Mouse (Mus musculus) induced T-regulatory cell, adult 2 months (primary cell): ENCODE data around the gene Pappa.

Experiments
- DNase-seq: peaks from one replicate; pipeline ENCODE4 v3.0.0-alpha.2; 2012; ENCODE audit warnings: low read depth

The Pappa gene

GRCm38 (mm10) chr4:65166288-65166835, 42.4 kb downstream of the Pappa start:
- no peak for DNase-seq

DNA sequence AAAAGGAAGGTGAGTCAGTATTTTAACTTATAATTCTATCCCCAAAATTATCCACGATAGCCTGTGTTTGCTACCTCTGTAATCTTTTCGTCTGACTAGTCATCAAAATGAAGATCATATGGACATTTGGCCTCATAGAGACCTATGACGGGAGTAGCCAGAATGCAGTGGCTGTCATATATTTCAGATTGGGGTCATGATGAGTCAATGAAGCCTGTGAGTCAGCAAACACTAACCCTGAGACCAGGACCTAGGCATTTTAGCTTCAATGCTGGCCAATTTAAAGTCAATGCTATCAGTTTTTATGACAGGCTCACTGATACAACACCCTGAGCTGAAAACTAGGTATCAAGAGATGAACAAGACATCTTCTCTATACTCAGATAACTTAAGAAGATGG, 50.5 kb downstream of the Pappa start:
- DNase-seq: no peak

DNA sequence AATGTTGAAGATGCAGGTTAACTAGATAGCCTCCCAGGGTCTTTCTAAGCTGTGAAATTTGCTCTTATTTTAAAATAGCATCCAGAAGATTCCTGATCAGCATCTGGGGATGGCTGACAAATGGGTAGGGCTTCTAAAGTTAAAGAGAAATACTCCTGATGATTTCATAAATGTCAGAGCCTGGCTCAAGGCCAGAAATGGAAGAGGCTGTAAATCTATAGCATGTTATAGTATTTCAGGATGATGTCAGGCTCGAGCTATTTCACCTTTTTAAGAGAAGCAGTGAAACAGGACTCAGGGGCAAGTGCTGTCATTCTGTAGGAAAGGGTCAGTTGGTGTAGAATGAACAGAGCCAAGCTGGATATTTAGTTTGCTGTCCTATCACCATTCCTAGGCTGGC, 54.2 kb downstream of the Pappa start:
- no peak for DNase-seq

DNA sequence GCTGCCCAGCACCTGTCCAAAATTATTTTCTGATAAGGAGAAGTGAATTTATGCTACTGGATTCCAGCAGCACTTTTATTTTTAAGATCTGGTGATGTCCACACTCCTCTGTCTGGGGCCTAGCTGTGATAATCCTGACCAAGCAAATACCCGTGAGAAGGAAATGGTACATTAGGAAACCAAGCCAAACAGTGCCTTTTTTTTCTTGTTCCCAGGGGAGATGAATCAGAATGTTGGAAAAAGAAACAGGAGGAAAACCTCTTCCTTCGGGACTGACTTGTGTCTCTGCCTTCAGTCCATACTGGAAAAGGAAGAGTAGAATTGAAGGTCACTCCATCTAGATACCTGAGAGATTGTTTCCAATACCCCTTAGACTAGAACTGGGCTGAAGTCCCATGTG, 63.3 kb downstream of the Pappa start:
- no peak for DNase-seq

GRCm38 (mm10) chr4:65187716-65188115, 63.7 kb downstream of the Pappa start:
- DNase-seq: no peak

GRCm38 (mm10) chr4:65188921-65189485, 65.0 kb downstream of the Pappa start:
- DNase-seq: no peak

GRCm38 (mm10) chr4:65192810-65193209, 68.8 kb downstream of the Pappa start:
- no peak for DNase-seq

GRCm38 (mm10) chr4:65195971-65196370, 72.0 kb downstream of the Pappa start:
- no peak for DNase-seq

DNA sequence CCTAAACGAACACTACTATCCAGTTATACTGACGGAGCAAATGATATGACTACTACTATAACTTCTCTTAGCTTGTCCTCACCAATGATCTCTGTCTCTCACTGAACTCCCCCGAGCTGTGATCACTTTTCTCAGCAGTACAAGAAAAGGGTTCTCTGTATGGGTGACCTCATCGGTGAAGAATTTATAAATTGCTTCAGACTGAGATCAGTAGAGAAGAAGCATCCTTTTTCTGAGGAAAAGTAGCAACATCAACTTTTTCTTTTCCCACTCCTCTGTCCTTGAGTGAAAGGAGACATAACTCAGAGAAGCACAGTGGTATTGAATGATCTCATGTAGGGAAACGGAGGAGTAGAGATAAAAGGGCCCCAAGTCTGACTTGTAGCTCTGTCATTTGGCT, 79.7 kb downstream of the Pappa start:
- DNase-seq: no peak

GRCm38 (mm10) chr4:65205446-65205845, 81.5 kb downstream of the Pappa start:
- no peak for DNase-seq

- DNase-seq: no peak
Observed at GRCm38 (mm10) chr4:65209369-65210015, 85.5 kb downstream of the Pappa start.

GRCm38 (mm10) chr4:65216682-65217081, 92.7 kb downstream of the Pappa start:
- no peak for DNase-seq

DNA sequence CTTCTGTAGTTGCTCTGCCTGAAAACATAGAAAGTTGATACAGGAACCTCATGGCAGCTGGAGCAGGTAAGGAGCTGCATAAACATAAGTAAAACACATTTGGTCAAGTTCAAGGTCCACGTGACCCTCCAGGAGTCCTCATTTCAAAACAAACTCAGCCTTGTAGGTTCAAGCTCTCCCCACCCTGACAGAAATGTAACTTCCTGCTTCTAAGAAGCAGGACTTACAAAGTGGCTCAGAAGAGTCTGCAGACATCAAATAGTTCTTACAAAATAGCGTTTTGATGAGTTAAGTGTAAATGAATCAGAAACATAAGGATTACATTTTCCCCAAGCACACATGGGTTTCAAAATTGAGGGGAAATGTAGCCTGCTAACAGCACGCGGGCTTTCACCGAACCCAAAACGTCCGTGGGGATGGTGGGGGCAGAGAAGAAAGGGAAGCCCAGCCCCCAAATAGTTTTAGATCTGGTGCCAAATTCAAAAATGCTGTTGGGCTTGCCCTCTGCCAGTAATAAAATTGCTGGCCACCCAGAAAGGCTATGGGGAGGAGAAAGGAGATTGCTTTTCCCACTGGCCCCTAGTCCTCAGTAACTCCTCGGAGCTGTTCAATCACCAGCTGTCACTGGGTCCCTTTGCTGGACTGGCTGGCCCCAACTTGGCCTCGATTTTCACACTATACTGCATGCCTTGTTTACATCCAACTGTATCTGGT, 93.8 kb downstream of the Pappa start:
- no peak for DNase-seq

GRCm38 (mm10) chr4:65223901-65224300, 99.9 kb downstream of the Pappa start:
- DNase-seq: no peak

- DNase-seq: no peak
Observed at GRCm38 (mm10) chr4:65238540-65238998, 114.6 kb downstream of the Pappa start.

- DNase-seq: no peak
Observed at GRCm38 (mm10) chr4:65242434-65242931, 118.5 kb downstream of the Pappa start.

GRCm38 (mm10) chr4:65243245-65243644, 119.3 kb downstream of the Pappa start:
- no peak for DNase-seq

DNA sequence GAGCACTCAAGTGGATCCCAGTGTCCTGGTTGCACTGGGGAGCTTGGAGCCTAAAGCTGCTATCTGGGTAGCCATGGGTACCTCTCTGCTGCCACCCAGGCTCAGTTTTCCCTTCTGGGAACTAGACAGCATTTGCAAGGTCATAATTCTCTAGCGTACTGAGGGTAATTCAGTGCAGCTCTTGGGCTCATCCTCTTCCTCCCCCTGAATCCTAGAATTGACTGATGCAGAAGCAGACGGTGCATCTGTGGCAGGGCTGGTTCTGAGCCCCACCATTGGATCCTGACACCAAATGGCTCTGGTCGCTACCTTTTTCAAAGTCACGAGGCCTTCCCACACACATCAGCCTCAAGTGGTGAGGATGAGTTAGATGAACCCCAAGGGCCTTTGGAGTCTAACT, 121.0 kb downstream of the Pappa start:
- DNase-seq: no peak

- no peak for DNase-seq
Observed at GRCm38 (mm10) chr4:65245440-65245839, 121.5 kb downstream of the Pappa start.

DNA sequence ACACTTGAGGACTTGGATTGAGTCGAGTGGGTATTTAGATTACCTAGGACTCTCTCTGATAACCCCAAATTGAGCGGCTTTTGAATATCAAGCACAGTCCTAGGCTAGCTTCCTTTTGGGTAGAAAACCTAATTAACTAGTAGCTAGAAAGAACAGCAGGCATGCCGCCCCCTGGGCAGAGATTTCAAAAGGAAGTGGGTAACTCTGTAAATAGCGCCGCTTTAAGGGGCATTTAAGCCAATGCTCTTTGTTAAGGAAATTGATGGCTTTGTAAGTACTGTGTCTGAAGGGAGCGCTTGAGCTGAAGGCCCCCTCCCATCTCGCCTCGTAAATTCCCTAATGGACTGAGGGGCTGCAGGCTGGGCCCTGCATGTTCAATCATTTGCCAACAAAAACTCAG, 128.2 kb downstream of the Pappa start:
- DNase-seq: no peak

- DNase-seq: no peak
Observed at GRCm38 (mm10) chr4:65254073-65254472, 130.1 kb downstream of the Pappa start.

- DNase-seq: no peak
Observed at GRCm38 (mm10) chr4:65267066-65267465, 143.1 kb downstream of the Pappa start.

GRCm38 (mm10) chr4:65269996-65270395, 146.0 kb downstream of the Pappa start:
- DNase-seq: no peak
